Mouse (Mus musculus) hindbrain, postnatal 0 days (tissue): ENCODE measurements at regions not wholly inside any gene's neighbourhood (a gene's known extent, or its start where the extent isn't known, plus 50 kb on each side); places are given as distances from the start of the nearest gene placed in this dataset.

Source experiments
- ATAC-seq: fragments of 200-750 bp; cut with Nextera tagmentation; 2 replicates; pipeline ENCODE4 v1.8.0; 2017; ENCODE audit warnings: mild to moderate bottlenecking, moderate TSS enrichment, moderate library complexity
- DNase-seq: peaks from one replicate; pipeline ENCODE4 v3.0.0-alpha.2; 2015; ENCODE audit warnings: low spot score
- H3K27ac ChIP-seq: fragments of 300-500 bp; sonication (generic); 2 replicates; pipeline ENCODE4 v1.5.1; 2014; ENCODE audit warnings: mild to moderate bottlenecking
- H3K27me3 ChIP-seq: fragments of 300-500 bp; sonication (generic); 2 replicates; pipeline ENCODE4 v1.6.1; 2014; ENCODE audit warnings: low read length, mixed read lengths; ENCODE audit not compliant: insufficient read depth
- H3K36me3 ChIP-seq: fragments of 300-500 bp; sonication (generic); 2 replicates; pipeline ENCODE4 v1.6.1; 2014; ENCODE audit warnings: low read length, mixed read lengths; ENCODE audit not compliant: insufficient read depth
- H3K4me1 ChIP-seq: fragments of 300-500 bp; sonication (generic); 2 replicates; pipeline ENCODE4 v1.6.1; 2014; ENCODE audit warnings: antibody characterized with exemption, low read length, mixed read lengths; ENCODE audit not compliant: insufficient read depth
- H3K4me2 ChIP-seq: fragments of 300-500 bp; sonication (generic); 2 replicates; pipeline ENCODE4 v1.6.1; 2014; ENCODE audit warnings: low read depth, mild to moderate bottlenecking, low read length, moderate library complexity, mixed read lengths
- H3K4me3 ChIP-seq: fragments of 300-500 bp; sonication (generic); 2 replicates; pipeline ENCODE4 v1.5.1; 2014; ENCODE audit warnings: low read length
- H3K9ac ChIP-seq: fragments of 300-500 bp; sonication (generic); replicated peaks from 2 replicates; pipeline ENCODE4 v1.6.1; 2014; ENCODE audit warnings: mild to moderate bottlenecking, low read length, moderate library complexity, mixed read lengths
- H3K9me3 ChIP-seq: fragments of 300-500 bp; sonication (generic); 2 replicates; pipeline ENCODE4 v1.6.1; 2016; ENCODE audit warnings: low read length, mixed read lengths
- CTCF ChIP-seq: IDR thresholded peaks from 2 replicates; pipeline ENCODE4 v1.5.1; 2016; ENCODE audit warnings: antibody characterized with exemption, control low read depth, low read depth
- WGBS: fragments of 180-500 bp; shearing (Covaris S2); extraction: QIAGEN DNeasy Blood & Tissue Kit; methylation state at CpG from one replicate; pipeline ENCODE4 v1.1.7; 2014; 5-methylcytosine and 5-hydroxymethylcytosine counted together

- H3K4me2 ChIP-seq: no peak overlapping the region
- H3K36me3 ChIP-seq: no peaks in the 10 kb centered on the region
- H3K27ac ChIP-seq: no peak overlapping the region
- no peaks in the 10 kb centered on the region; the same call in 1 of the 2 replicates for H3K4me1 ChIP-seq
- no peak for TF ChIP-seq CTCF
- H3K9me3 ChIP-seq: no peaks in the 10 kb centered on the region
- 95% methylated on average over 5 of the region's 5 CpGs for WGBS
- H3K9ac ChIP-seq: no peak overlapping the region
- ATAC-seq (no peak), DNase-seq (no peak)
- H3K4me3 ChIP-seq: no peak overlapping the region
- no peaks in the 10 kb centered on the region for H3K27me3 ChIP-seq
Observed at GRCm38 (mm10) chr15:63724543-63725186, 120.3 kb downstream of the Gsdmc2 start.

GRCm38 (mm10) chr15:63722991-63723390 lies 122.0 kb downstream of the Gsdmc2 start:
- no peak overlapping the region for H3K27ac ChIP-seq
- ATAC-seq (no peak), DNase-seq (peak; percentile 14)
- no peak for TF ChIP-seq CTCF
- WGBS: 48% methylated on average over 9 of the region's 9 CpGs
- H3K4me1 ChIP-seq: no peaks in the 10 kb centered on the region; the same call in 1 of the 2 replicates
- H3K36me3 ChIP-seq: no peaks in the 10 kb centered on the region
- no peak overlapping the region for H3K4me2 ChIP-seq
- H3K4me3 ChIP-seq: no peak overlapping the region
- no peak overlapping the region for H3K9ac ChIP-seq
- H3K27me3 ChIP-seq: no peaks in the 10 kb centered on the region
- no peaks in the 10 kb centered on the region for H3K9me3 ChIP-seq

GRCm38 (mm10) chr15:63721669-63722357 lies 123.2 kb downstream of the Gsdmc2 start:
- Histone ChIP-seq H3K4me3 (no peak overlapping the region), H3K9me3 (no peaks in the 10 kb centered on the region), H3K36me3 (no peaks in the 10 kb centered on the region), H3K27me3 (no peaks in the 10 kb centered on the region), H3K9ac (no peak overlapping the region), H3K27ac (no peak overlapping the region), H3K4me2 (no peak overlapping the region), H3K4me1 (no peaks in the 10 kb centered on the region)
- no peak for ATAC-seq
- TF ChIP-seq CTCF: peak; percentile 77
- DNase-seq: peak; percentile 67
- WGBS: 81% methylated on average over 3 of the region's 3 CpGs

- H3K36me3 ChIP-seq: no peaks in the 10 kb centered on the region
- WGBS: 97% methylated on average over 8 of the region's 8 CpGs
Observed at GRCm38 (mm10) chr15:63717812-63718211, 127.2 kb downstream of the Gsdmc2 start.

GRCm38 (mm10) chr15:63713697-63714096 lies 131.3 kb downstream of the Gsdmc2 start:
- TF ChIP-seq CTCF: no peak
- no peak for DNase-seq
- WGBS: 84% methylated on average over 3 of the region's 3 CpGs
- Histone ChIP-seq H3K4me3 (no peak overlapping the region), H3K36me3 (no peaks in the 10 kb centered on the region), H3K9ac (no peak overlapping the region), H3K27me3 (no peaks in the 10 kb centered on the region), H3K4me1 (no peaks in the 10 kb centered on the region), H3K4me2 (no peak overlapping the region), H3K27ac (no peak overlapping the region), H3K9me3 (no peaks in the 10 kb centered on the region)
- ATAC-seq: no peak

More at GRCm38 (mm10) chr15:63717812-63718211, 127.2 kb downstream of the Gsdmc2 start:
- no peak for TF ChIP-seq CTCF
- no peak for DNase-seq
- Histone ChIP-seq H3K9me3 (no peaks in the 10 kb centered on the region), H3K4me1 (no peaks in the 10 kb centered on the region), H3K9ac (no peak overlapping the region), H3K27me3 (no peaks in the 10 kb centered on the region), H3K27ac (no peak overlapping the region), H3K4me3 (no peak overlapping the region), H3K4me2 (no peak overlapping the region)
- no peak for ATAC-seq

GRCm38 (mm10) chr15:63710381-63710780 lies 134.6 kb downstream of the Gsdmc2 start:
- H3K4me2 ChIP-seq: no peak overlapping the region
- no peaks in the 10 kb centered on the region for H3K9me3 ChIP-seq
- no peak overlapping the region for H3K4me3 ChIP-seq
- no peak for DNase-seq
- H3K4me1 ChIP-seq: no peaks in the 10 kb centered on the region
- 81% methylated on average over 5 of the region's 5 CpGs for whole genome bisulfite sequencing
- no peak for ATAC-seq
- H3K27ac ChIP-seq: no peak overlapping the region
- no peak overlapping the region for H3K9ac ChIP-seq
- H3K27me3 ChIP-seq: no peaks in the 10 kb centered on the region
- H3K36me3 ChIP-seq: no peaks in the 10 kb centered on the region
- TF ChIP-seq CTCF: no peak
